Mouse (Mus musculus) urinary bladder, postnatal 36 days (tissue): ENCODE measurements around the gene Nxpe4.

Experiments
- DNase-seq, 2 experiments: peaks; one replicate each; pipeline ENCODE4 v3.0.0; 2022; ENCODE audit warnings: low spot score in 2 of 2, mixed read lengths in 1 of 2

Nxpe4 gene

GRCm38 (mm10) chr9:48326338-48326737, 164.5 kb downstream of the Nxpe4 start:
- DNase-seq, result no peak

DNA sequence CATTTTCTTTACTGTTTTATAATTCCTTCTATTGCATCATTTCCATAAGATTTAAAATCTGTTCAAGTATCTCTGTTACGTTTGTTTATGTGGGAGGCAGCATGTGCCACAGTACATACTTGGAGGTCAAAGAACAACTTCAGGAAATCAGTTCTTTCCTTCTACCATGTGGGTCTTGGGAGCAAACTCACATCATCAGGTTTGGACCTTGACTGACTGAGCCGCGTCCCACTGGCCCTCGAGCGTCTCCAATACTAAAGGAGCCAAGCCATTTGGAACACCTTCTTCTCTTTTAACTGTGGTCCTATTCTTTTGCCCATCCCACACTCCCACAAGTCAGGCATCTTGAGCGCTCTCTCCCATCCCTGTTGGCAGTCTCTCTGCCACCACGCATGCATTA, 167.8 kb downstream of the Nxpe4 start:
- DNase-seq, result no peak

DNA sequence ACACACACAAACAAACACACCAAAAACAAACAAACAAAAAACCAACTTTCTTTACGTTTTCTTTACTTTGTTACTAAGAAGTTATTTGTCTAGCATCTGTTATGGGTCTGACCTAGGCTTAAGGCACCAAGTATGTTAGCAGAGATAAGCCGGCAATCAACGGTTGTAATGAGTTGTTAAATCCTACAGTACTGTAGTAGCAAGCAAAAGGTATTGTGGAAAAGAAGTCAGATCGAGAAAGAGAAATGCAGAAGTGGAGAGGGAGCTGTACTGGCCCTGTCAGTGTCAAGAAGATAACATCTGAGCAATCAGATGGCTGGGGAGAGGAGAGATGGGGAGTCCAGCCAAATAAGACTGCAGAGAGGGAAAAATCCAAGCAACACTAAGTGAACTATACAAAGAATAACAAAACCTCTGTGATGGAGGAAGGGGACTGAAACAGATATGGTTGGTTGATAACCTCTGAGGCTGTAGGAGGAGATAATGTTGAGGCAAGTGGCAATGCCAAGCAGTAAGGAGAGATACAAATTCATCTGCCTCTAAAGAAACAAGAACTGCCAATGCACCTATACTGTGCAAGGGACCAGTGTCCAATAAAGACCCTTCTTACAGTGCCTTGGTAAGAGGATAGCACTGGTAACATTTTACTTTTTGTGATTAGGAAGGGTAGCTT, 177.1 kb downstream of the Nxpe4 start:
- DNase-seq, result no peak

GRCm38 (mm10) chr9:48339563-48339962, 177.7 kb downstream of the Nxpe4 start:
- DNase-seq, result no peak

- DNase-seq, result no peak
Measured at GRCm38 (mm10) chr9:48340708-48341380, 179.0 kb downstream of the Nxpe4 start.

- no peak for DNase-seq
Measured at GRCm38 (mm10) chr9:48345456-48345855, 183.6 kb downstream of the Nxpe4 start.

DNA sequence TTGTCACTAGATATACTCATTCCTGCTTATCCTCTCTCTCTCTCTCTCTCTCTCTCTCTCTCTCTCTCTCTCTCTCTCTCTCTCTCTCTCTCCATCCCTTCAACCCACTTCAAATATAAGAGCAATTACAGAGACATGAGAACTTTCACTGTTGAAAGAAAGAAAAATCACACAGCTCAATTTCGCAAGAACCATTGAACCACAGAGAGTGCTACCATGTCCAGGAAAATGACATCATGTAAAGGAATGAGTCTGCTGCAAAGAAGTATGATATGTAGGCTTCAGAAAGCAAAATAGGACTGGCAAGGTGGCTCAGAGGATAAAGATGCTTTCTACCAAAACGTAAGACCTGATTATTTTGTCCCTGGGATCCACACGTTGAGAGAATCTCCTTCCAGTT, 184.0 kb downstream of the Nxpe4 start:
- no peak for DNase-seq

DNA sequence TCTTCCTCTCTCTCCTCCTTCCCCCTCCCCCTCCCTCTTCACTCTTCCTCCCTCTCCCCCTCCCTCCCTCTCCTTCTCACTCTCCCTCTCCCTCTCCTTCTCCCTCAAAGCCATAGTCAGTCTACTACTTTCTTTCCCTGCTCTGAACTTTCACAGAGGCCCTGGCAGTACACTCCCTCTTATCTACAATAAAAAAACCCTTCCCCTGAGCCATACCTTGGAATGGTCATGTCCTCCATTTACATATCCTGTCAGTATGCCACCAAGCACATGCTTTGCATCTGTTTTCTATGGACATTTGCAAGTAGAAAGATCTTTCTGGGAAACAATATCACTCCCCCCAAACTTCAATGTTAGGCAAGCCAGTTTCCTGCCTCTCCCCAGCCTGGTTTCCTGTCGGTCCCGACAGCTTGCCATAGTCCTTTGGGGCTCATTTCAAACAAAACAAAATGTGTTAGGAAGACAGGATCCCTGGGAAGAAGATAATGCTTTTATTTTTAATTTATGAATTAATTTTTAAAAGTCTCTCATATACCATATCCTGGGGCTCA, 191.4 kb downstream of the Nxpe4 start, which contains the start of gene Nxpe2:
Gene Nxpe2, minus strand, starts transcription at position 307 of the 551 bp plus-strand sequence.
- DNase-seq, result no peak

DNA sequence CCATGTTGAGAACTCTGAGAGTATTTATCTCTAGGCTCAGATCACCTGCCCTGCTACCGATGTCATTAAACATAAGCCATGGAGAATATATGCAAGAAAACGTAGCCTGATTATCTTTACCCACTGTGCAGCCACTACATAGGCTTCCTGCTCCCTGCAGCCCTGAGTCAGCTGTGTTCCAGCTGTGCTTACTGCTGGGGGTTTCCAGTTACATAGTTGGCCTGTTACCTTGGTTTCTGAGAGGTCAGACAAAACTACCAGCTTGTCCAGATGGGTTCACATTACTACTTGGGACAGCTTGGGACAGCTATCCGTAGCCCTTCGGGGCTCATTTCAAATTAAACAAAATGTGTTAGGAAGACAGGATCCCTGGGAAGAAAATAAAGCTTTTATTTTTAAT, 192.3 kb downstream of the Nxpe4 start:
- DNase-seq, result no peak

- DNase-seq, result peak; percentile 61 to 75
Measured at GRCm38 (mm10) chr9:48354793-48355192, 193.0 kb downstream of the Nxpe4 start.

DNA sequence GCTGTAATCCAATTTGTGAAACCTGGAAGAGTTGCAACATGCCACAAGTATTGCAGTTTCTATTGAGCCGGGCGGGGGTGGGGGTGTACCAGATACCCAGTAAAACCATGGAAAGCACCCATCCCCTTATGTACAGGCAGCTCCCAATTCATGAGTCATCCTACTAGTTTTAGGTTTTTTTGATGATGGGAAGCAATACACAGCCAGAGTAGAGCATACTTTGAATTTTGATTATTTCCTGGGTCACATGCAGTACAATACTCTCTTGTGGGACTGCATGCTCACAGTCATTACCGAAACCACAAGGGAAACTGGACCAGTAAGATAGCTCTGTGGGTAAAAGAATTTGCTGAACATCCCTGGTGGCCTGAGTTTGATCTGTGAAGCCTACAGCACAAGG, 195.3 kb downstream of the Nxpe4 start:
- no peak for DNase-seq

- DNase-seq, result no peak
Measured at GRCm38 (mm10) chr9:48360826-48361225, 199.0 kb downstream of the Nxpe4 start.

- no peak for DNase-seq
Measured at GRCm38 (mm10) chr9:48361815-48362631, 200.2 kb downstream of the Nxpe4 start.

DNA sequence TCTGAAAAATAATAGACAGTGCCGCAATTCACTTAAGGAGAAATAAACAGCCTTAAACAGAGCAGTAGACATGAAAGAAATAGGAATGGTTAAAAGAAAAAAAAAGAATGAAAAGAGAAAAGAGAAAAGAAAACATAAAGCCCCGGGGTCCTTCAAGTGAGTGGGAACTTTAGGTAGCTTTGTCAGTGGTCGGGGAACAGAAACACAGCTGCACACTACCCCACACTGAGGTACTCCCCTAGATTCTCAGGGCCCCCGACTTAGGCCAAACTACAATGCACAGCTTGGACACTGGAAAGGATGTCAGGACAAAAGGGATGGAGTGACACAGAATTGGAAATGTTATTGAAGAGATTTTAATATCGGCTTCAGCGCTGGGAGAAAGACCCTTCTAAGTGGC, 200.9 kb downstream of the Nxpe4 start:
- DNase-seq, result no peak

DNA sequence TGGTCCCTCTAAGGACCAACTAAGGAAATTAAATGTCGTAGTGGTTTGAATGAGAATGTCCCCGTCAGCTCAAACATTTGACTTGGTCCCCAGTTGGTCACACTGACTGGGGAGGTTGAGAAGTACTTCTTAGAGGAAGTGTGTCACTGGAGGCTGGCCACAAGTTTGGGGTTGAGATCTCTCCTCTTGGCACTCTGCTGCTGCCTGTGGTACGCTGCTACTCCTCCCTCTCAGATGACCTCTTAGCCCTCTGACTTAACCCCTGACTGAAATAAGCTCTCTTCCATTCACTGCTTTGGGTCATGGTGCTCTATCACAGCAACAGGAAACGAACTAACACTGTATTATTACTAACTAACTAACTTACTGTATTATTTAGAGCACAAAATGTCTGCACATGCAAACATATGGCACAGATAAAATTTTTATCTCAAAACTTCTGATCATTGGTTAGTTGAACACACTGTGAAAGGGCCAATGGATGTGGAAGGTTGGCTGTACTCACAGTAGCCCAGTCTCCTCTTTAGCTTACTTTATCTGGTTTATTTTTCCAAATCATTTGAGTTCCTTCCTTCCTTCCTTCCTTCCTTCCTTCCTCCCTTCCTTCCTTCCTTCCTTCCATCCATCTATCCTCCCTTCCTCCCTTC, 211.5 kb downstream of the Nxpe4 start:
- DNase-seq, result no peak

GRCm38 (mm10) chr9:48374357-48374756, 212.5 kb downstream of the Nxpe4 start:
- no peak for DNase-seq

DNA sequence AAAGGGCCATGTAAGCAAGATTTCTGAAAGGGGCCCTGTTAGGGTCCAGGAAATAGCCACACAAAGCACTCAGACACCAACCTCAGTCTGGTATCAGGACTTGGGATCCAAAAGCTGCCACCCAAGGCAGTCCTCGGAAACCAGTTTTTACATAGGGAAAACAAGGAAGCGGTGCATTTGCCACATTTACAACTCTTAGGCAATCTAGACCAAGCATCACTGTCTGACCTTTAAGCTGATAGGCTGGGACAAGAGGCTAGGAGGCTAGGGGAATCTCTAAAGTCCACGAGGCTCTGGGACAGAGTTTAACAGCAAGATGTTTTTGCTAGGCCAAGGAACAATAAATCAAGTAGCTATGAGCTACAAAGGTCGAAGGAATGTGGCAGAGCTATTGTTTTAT, 226.6 kb downstream of the Nxpe4 start:
- no peak for DNase-seq

GRCm38 (mm10) chr9:48389983-48390382, 228.2 kb downstream of the Nxpe4 start:
- DNase-seq, result no peak

GRCm38 (mm10) chr9:48403590-48404209, 241.9 kb downstream of the Nxpe4 start:
- no peak for DNase-seq

- DNase-seq, result no peak
Measured at GRCm38 (mm10) chr9:48404687-48405086, 242.9 kb downstream of the Nxpe4 start.
